Mouse (Mus musculus) layer of hippocampus, postnatal 10 days (tissue): Measurements from ENCODE around the gene 9130213A22Rik. TPM values are rescaled to one million over a fixed set of nuclear protein-coding genes. Genes with fewer than 3 reads are reported as not detected.

Source experiments
- DNase-seq, 2 experiments: peaks; one replicate each; pipeline ENCODE4 v3.0.0; 2021; ENCODE audit warnings: low spot score in 2 of 2
- long read RNA-seq: library from polyadenylated mRNA; stranded (forward); transcript quantifications from one replicate; pipeline ENCODE4 v2.0.0, GENCODE M21; 2023
- total RNA-seq, 2 experiments: library from RNA; stranded (reverse); gene quantifications; 2 replicates each; pipeline ENCODE4 v1.2.3; 2021

The 9130213A22Rik gene
- total RNA-seq = under 1 TPM; 0.59 to 0.89 TPM
- long read RNA-seq, partial matches to known transcripts = 0 of 2 reads
- long read RNA-seq, other reads (novel, unspliced or antisense) = 1 of 2 reads

- DNase-seq = peak; percentile 92 to 95
These were observed at the start of gene 9130213A22Rik for GRCm38 (mm10) chr11:69122336-69122951. 9130213A22Rik (minus strand) TSS chr11:69122589.

GRCm38 (mm10) chr11:69171626-69172025 lies 49.2 kb upstream of the 9130213A22Rik start:
- DNase-seq = peak; percentile 75 to 81

- peak in 1 of 2 experiments; percentile 21 for DNase-seq
These were observed 46.9 kb upstream of the 9130213A22Rik start for GRCm38 (mm10) chr11:69169313-69169712.

GRCm38 (mm10) chr11:69156800-69157199 lies 34.4 kb upstream of the 9130213A22Rik start, which contains the start of gene Alox12b:
Alox12b (plus strand) TSS chr11:69156989.
- no peak for DNase-seq

GRCm38 (mm10) chr11:69155351-69155750 lies 33.0 kb upstream of the 9130213A22Rik start:
- no peak for DNase-seq

- no peak for DNase-seq
These were observed 31.4 kb upstream of the 9130213A22Rik start for GRCm38 (mm10) chr11:69153831-69154230.

- DNase-seq = no peak
These were observed 28.6 kb upstream of the 9130213A22Rik start for GRCm38 (mm10) chr11:69151004-69151403.

- peak; percentile 79 to 82 for DNase-seq
These were observed 28.1 kb upstream of the 9130213A22Rik start for GRCm38 (mm10) chr11:69150444-69150843.

- DNase-seq = peak; percentile 45 to 54
These were observed 27.3 kb upstream of the 9130213A22Rik start for GRCm38 (mm10) chr11:69149728-69150127.

- DNase-seq = no peak
These were observed 26.1 kb upstream of the 9130213A22Rik start for GRCm38 (mm10) chr11:69148451-69148960.

GRCm38 (mm10) chr11:69147546-69147945 lies 25.2 kb upstream of the 9130213A22Rik start:
- no peak for DNase-seq

GRCm38 (mm10) chr11:69135361-69135760 lies 13.0 kb upstream of the 9130213A22Rik start:
- DNase-seq = no peak

GRCm38 (mm10) chr11:69134622-69134968 lies 12.2 kb upstream of the 9130213A22Rik start:
- no peak for DNase-seq

- peak; percentile 73 to 80 for DNase-seq
These were observed 11.7 kb upstream of the 9130213A22Rik start for GRCm38 (mm10) chr11:69133923-69134621.

- no peak for DNase-seq
These were observed 11.2 kb upstream of the 9130213A22Rik start for GRCm38 (mm10) chr11:69133566-69133922.

- DNase-seq = no peak
These were observed 6.2 kb upstream of the 9130213A22Rik start for GRCm38 (mm10) chr11:69128426-69129122.

GRCm38 (mm10) chr11:69126706-69127095 lies 4.3 kb upstream of the 9130213A22Rik start:
- DNase-seq = no peak

GRCm38 (mm10) chr11:69125919-69126705 lies 3.7 kb upstream of the 9130213A22Rik start:
- DNase-seq = no peak

GRCm38 (mm10) chr11:69125852-69125918 lies 3.3 kb upstream of the 9130213A22Rik start, which contains the start of gene Aloxe3:
Aloxe3 (plus strand) TSS chr11:69125896.
- no peak for DNase-seq

- DNase-seq = peak; percentile 78 to 83
These were observed 2.9 kb upstream of the 9130213A22Rik start for GRCm38 (mm10) chr11:69125041-69125851.

GRCm38 (mm10) chr11:69124498-69124847 lies 2.1 kb upstream of the 9130213A22Rik start:
- peak; percentile 68 to 73 for DNase-seq
